Mouse (Mus musculus): ENCODE measurements around the gene Zfyve1. TPM values are rescaled to one million over a fixed set of nuclear protein-coding genes. Genes with fewer than 3 reads are reported as not detected.
"Not testable (repeated sequence)": the region's sequence is repeated elsewhere in the genome, so short reads cannot be mapped to it uniquely, and the experiment has no call there.

Gene Zfyve1
- polyA plus RNA-seq, 1 experiment from 2014 or later, result 7.6 TPM

GRCm38 (mm10) chr12:83624321-83624720 lies 27.3 kb upstream of the Zfyve1 start:
- no peak overlapping the region for H3K27ac ChIP-seq (replicated peaks)
- H3K4me2 ChIP-seq (replicated peaks; ENCODE audit: low read depth), result no peak overlapping the region
- 65% methylated on average over 1 of the region's 1 CpGs for WGBS
- H3K9me3 ChIP-seq (ENCODE audit: control insufficient read depth, low read length), result no peaks in the 10 kb centered on the region
- ATAC-seq (ENCODE audit: low FRiP score, low TSS enrichment) (no peak), DNase-seq (ENCODE audit: low spot score) (no peak)
- H3K27me3 ChIP-seq (ENCODE audit: control insufficient read depth, insufficient read depth, low read length), result no peaks in the 10 kb centered on the region
- no peaks in the 10 kb centered on the region for H3K36me3 ChIP-seq (ENCODE audit: control insufficient read depth, insufficient read depth, low read length)
- no peak overlapping the region for H3K9ac ChIP-seq (ENCODE audit: low read length)
- TF ChIP-seq EP300 (optimal IDR thresholded peaks at IDR 0.05) (no peak), CTCF (IDR thresholded peaks at IDR 0.05; ENCODE audit: low read depth) (no peak)
- H3K4me1 ChIP-seq (replicated peaks; ENCODE audit: control insufficient read depth, insufficient read depth), result no peaks in the 10 kb centered on the region
- no peak overlapping the region for H3K4me3 ChIP-seq (ENCODE audit: low read depth, low read length)

- TF ChIP-seq EP300 (optimal IDR thresholded peaks at IDR 0.05) (no peak), CTCF (IDR thresholded peaks at IDR 0.05; ENCODE audit: low read depth) (no peak)
- H3K27ac ChIP-seq (replicated peaks), result no peak overlapping the region
- H3K4me1 ChIP-seq (replicated peaks; ENCODE audit: control insufficient read depth, insufficient read depth), result no peaks in the 10 kb centered on the region
- no peaks in the 10 kb centered on the region for H3K36me3 ChIP-seq (ENCODE audit: control insufficient read depth, insufficient read depth, low read length)
- H3K27me3 ChIP-seq (ENCODE audit: control insufficient read depth, insufficient read depth, low read length), result no peaks in the 10 kb centered on the region
- no peak for DNase-seq (ENCODE audit: low spot score)
- no peak overlapping the region for H3K9ac ChIP-seq (ENCODE audit: low read length)
- no peak overlapping the region for H3K4me2 ChIP-seq (replicated peaks; ENCODE audit: low read depth)
- WGBS, result 71% methylated on average over 6 of the region's 6 CpGs
- H3K4me3 ChIP-seq (ENCODE audit: low read depth, low read length), result no peak overlapping the region
- no peak for ATAC-seq (ENCODE audit: low FRiP score, low TSS enrichment)
- no peaks in the 10 kb centered on the region for H3K9me3 ChIP-seq (ENCODE audit: control insufficient read depth, low read length)
These were observed 25.2 kb upstream of the Zfyve1 start for GRCm38 (mm10) chr12:83622031-83622755.

GRCm38 (mm10) chr12:83620694-83621093 lies 23.7 kb upstream of the Zfyve1 start:
- not testable (repeated sequence) for H3K27me3 ChIP-seq (ENCODE audit: control insufficient read depth, insufficient read depth, low read length); H3K4me2 ChIP-seq (replicated peaks; ENCODE audit: low read depth); H3K9ac ChIP-seq (ENCODE audit: low read length); H3K9me3 ChIP-seq (ENCODE audit: control insufficient read depth, low read length); H3K36me3 ChIP-seq (ENCODE audit: control insufficient read depth, insufficient read depth, low read length); H3K27ac ChIP-seq (replicated peaks); ATAC-seq (ENCODE audit: low FRiP score, low TSS enrichment); H3K4me3 ChIP-seq (ENCODE audit: low read depth, low read length); H3K4me1 ChIP-seq (replicated peaks; ENCODE audit: control insufficient read depth, insufficient read depth); DNase-seq (ENCODE audit: low spot score)
- 63% methylated on average over 23 of the region's 23 CpGs for WGBS

GRCm38 (mm10) chr12:83618981-83619380 lies 22.0 kb upstream of the Zfyve1 start:
- no peak for TF ChIP-seq CTCF (IDR thresholded peaks at IDR 0.05; ENCODE audit: low read depth)
- TF ChIP-seq EP300 (optimal IDR thresholded peaks at IDR 0.05), result no peak
- no peaks in the 10 kb centered on the region for H3K4me1 ChIP-seq (replicated peaks; ENCODE audit: control insufficient read depth, insufficient read depth)
- WGBS, result 76% methylated on average over 2 of the region's 2 CpGs
- H3K36me3 ChIP-seq (ENCODE audit: control insufficient read depth, insufficient read depth, low read length), result no peaks in the 10 kb centered on the region
- H3K27me3 ChIP-seq (ENCODE audit: control insufficient read depth, insufficient read depth, low read length), result no peaks in the 10 kb centered on the region
- no peak overlapping the region for H3K9ac ChIP-seq (ENCODE audit: low read length)
- H3K9me3 ChIP-seq (ENCODE audit: control insufficient read depth, low read length), result no peaks in the 10 kb centered on the region
- H3K4me3 ChIP-seq (ENCODE audit: low read depth, low read length), result no peak overlapping the region
- H3K4me2 ChIP-seq (replicated peaks; ENCODE audit: low read depth), result no peak overlapping the region
- DNase-seq (ENCODE audit: low spot score) (no peak), ATAC-seq (ENCODE audit: low FRiP score, low TSS enrichment) (no peak)
- no peak overlapping the region for H3K27ac ChIP-seq (replicated peaks)

- Histone ChIP-seq H3K9ac (ENCODE audit: low read length) (no peak overlapping the region), H3K4me2 (replicated peaks; ENCODE audit: low read depth) (no peak overlapping the region), H3K27ac (replicated peaks) (no peak overlapping the region), H3K36me3 (ENCODE audit: control insufficient read depth, insufficient read depth, low read length) (no peaks in the 10 kb centered on the region), H3K27me3 (ENCODE audit: control insufficient read depth, insufficient read depth, low read length) (no peaks in the 10 kb centered on the region), H3K4me1 (replicated peaks; ENCODE audit: control insufficient read depth, insufficient read depth) (no peaks in the 10 kb centered on the region), H3K4me3 (ENCODE audit: low read depth, low read length) (no peak overlapping the region), H3K9me3 (ENCODE audit: control insufficient read depth, low read length) (no peaks in the 10 kb centered on the region)
- TF ChIP-seq CTCF (IDR thresholded peaks at IDR 0.05; ENCODE audit: low read depth) (no peak), EP300 (optimal IDR thresholded peaks at IDR 0.05) (no peak)
- ATAC-seq (ENCODE audit: low FRiP score, low TSS enrichment) (no peak), DNase-seq (ENCODE audit: low spot score) (no peak)
- WGBS, result 89% methylated on average over 5 of the region's 5 CpGs
These were observed 20.2 kb upstream of the Zfyve1 start for GRCm38 (mm10) chr12:83617261-83617660.

- not testable (repeated sequence) for ATAC-seq (ENCODE audit: low FRiP score, low TSS enrichment); H3K27ac ChIP-seq (replicated peaks); H3K36me3 ChIP-seq (ENCODE audit: control insufficient read depth, insufficient read depth, low read length); H3K27me3 ChIP-seq (ENCODE audit: control insufficient read depth, insufficient read depth, low read length); H3K4me2 ChIP-seq (replicated peaks; ENCODE audit: low read depth); H3K9ac ChIP-seq (ENCODE audit: low read length); DNase-seq (ENCODE audit: low spot score); H3K4me1 ChIP-seq (replicated peaks; ENCODE audit: control insufficient read depth, insufficient read depth); H3K4me3 ChIP-seq (ENCODE audit: low read depth, low read length); H3K9me3 ChIP-seq (ENCODE audit: control insufficient read depth, low read length)
- 91% methylated on average over 2 of the region's 2 CpGs for WGBS
These were observed 9.4 kb upstream of the Zfyve1 start for GRCm38 (mm10) chr12:83606411-83606810.

All from stomach, postnatal 0 days (tissue).